Mouse (Mus musculus) thymus, postnatal 25 days (tissue): ENCODE results near the gene Anapc15.

Experiments used
- DNase-seq: peaks from one replicate; pipeline ENCODE4 v3.0.0; 2022

Anapc15 gene

GRCm38 (mm10) chr7:101863415-101863814 is at the start of gene Anapc15:
Anapc15 (plus strand) TSS chr7:101863715.
- DNase-seq, result no peak

DNA sequence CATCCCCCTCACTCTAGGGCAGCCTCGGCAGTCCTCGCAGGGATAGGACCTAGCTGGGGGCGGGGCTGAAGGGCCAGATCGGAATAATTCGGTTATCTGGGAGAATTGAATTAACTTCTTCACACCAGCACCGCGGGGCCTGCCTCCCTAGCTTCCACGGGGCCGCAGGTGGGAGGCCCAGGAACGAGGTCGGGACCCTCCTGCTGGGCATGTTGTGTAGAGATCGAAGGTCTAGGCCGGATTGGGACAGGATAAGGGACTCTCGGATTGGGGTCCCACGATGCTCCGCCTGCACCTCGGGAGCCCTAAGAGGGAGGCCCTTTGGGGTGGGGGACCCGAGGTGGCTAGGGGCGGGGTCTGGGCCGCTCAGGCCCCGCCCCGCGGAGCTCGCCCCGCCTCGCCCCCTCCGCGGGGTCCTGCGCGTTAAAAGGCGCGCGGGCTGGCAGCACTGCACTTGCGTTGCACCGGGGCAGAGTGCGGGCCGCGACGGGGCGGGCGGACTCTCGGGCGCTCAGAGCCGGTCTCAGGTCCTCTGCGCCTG is 45.6 kb upstream of the Anapc15 start, which contains the start of gene Phox2a:
Gene Phox2a (plus strand): TSS at position 453 of the 541 bp plus-strand sequence.
- no peak for DNase-seq

DNA sequence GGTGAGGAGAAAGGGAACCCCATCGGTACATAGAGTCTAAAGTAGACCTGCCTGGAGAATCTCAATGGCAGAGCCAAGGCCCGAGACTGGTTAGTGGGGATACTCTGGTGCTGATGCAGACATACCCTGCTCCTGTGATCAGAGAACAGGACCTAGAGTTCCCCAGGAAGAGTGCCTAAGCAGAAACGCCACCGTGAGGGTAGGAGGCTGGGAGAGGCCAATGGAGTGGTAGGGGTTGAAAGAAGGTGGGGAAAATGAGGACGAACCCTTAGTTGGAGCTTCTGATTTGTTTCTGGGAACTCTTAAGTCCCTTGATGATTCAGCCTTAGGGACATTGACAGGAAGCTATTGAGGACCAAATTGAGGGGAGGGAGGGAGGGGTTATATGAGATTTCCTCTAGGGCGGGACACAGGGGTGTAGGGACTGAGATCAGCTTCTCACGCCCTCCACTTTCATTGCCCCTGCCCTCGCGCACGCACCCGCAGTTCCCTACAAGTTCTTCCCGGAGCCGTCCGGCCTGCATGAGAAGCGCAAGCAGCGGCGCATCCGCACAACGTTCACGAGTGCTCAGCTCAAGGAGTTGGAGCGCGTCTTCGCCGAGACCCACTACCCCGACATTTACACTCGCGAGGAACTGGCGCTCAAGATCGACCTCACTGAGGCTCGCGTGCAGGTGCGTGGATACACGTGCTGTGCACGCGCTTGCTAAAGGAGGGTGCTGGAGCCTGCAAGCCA is 43.1 kb upstream of the Anapc15 start:
- DNase-seq, result peak; percentile 12

GRCm38 (mm10) chr7:101821571-101822501 is 41.7 kb upstream of the Anapc15 start:
- DNase-seq, result peak; percentile 21

DNA sequence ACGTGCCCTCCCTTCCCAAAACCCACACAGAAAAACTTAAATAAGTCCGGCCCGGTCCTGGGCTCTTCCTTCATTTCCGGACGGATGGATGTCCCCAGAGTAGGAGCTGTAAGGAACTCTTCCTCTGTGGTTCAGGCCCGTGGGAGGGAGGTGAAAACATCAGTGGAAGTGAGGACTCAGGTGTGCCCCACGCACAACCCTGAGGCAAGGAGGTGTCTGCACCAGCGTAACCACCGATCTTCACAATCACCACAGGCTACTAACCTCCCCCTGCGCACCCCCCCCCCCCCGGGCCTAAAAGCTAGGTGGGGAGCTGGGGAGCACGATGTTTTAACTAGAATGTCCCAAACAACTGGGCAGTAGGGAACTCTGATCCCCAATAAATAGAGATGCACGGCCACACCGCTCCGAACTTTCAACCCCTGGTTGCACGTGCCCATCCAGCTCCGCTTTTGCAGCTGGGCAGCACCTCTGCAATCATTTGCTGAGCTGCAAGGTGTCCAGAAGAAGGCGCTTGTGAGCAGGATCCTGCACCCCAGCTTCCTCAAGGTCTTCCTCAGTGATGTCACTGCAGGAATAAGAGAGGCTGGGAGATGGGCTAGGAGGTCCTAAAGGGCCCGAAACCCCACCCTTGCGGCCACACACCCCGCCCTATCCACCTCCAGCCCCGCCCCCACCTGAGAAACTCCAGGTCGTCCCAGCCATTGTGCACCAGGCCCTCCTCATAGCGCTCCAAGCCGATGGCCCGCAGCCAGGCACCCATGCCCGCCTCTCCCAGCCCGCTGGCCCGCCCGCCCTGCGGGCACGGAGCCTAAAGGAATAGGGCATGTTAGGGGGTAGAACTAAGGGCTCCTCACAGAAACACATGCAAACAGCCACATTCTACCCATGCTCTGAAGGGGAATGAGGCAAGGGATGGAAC is 40.4 kb upstream of the Anapc15 start:
- DNase-seq, result no peak

DNA sequence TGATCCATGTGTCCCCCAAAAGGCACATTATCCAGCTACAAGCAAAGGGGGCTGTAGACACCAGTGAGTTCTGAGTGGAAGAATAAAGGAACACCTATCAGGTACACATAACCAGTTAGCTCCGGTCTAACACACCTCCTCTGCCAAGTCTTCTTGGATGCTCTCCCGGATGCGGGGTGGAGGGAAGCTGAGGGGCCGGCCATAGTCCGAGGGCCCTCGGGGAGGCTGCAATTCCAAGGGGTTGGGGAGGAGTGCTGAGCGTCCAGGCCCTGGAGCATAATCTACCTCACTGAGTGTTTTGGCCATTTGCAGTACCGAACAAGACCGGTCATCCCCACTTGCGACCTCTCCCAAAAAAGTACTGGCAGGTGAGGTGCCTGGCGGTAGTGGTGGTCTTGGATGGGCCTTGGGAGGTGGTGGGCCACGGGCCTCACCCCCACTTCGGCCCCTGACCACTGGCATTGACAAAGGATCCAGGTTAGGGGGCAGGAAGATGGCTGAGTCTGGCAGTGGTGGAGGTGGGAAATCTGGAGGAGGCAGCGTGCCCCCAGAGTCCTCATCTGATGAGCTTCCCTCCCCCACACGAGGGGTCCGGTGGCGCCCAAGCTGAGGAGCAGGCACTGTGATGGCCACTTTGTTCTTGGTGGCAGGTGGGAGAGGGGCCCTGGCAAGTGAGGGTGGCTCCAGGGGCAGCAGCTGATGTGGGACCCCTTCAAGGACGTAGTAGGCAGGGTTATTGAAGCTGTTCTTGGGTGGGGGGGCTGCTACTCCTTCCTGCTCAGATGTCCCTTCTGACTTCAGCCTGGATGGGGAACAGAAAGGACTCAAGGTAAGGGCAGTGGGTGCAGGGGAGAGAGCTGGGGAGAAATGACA is 39.5 kb upstream of the Anapc15 start:
- no peak for DNase-seq

GRCm38 (mm10) chr7:101830373-101830772 is 33.1 kb upstream of the Anapc15 start:
- DNase-seq, result no peak

DNA sequence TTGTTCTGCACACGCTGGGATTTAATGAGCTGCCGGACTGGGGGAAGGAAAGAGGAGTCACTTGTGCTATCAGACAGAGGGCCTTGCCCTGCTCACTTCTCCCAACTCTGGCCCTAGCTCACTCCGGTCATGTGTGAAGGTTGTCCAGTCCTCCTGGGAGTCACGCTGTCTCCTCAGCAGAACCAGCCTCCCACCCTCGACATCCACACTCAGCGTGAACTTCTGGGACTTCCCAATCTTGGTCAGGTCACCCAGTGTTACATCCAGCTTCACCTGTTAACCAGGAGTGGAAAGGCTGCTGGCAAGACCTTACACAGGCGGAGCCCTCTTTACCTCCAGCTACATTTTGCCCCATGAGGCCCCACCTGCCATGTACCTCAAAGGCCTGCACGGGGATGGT is 32.1 kb upstream of the Anapc15 start:
- no peak for DNase-seq

GRCm38 (mm10) chr7:101832372-101832771 is 31.1 kb upstream of the Anapc15 start:
- no peak for DNase-seq

- DNase-seq, result no peak
These were observed 30.2 kb upstream of the Anapc15 start for GRCm38 (mm10) chr7:101833352-101833751.

DNA sequence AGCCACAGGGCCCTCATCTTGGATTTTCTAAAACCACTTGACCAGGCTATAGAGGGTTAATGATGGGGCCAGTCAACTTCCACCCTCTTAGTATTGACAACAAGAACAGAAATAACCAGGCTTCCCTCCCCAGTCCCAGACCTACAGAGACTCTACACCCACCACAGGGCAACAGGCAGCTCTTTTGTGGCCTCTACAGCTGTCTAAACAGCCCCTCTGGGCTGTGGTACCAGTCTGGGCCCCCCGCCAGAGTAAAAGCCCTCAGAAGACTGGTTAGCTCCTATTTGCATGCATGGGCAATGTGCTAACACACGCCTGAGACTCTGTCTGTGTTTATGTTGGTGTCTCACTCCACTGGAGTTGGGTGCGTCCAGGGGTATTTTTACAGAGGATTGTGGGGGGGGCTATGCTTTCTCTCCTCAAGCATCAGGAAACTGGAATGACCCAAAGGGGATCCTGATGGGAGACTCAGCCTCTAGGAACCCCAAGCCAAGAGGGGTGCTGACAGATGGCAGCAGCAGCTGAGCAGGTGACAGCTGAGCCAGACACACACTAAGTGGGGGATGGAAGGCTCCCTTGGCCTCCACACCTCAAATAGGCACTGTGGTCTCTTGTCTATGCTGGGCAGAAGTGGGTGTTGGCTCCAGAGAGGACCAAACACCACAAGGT is 29.5 kb upstream of the Anapc15 start:
- DNase-seq, result no peak

- DNase-seq, result no peak
These were observed 28.6 kb upstream of the Anapc15 start for GRCm38 (mm10) chr7:101834903-101835302.

- no peak for DNase-seq
These were observed 27.9 kb upstream of the Anapc15 start for GRCm38 (mm10) chr7:101835457-101836109.

- DNase-seq, result peak; percentile 62
These were observed 27.0 kb upstream of the Anapc15 start for GRCm38 (mm10) chr7:101836271-101837153.

- DNase-seq, result peak; percentile 14
These were observed 26.3 kb upstream of the Anapc15 start for GRCm38 (mm10) chr7:101837154-101837605.

DNA sequence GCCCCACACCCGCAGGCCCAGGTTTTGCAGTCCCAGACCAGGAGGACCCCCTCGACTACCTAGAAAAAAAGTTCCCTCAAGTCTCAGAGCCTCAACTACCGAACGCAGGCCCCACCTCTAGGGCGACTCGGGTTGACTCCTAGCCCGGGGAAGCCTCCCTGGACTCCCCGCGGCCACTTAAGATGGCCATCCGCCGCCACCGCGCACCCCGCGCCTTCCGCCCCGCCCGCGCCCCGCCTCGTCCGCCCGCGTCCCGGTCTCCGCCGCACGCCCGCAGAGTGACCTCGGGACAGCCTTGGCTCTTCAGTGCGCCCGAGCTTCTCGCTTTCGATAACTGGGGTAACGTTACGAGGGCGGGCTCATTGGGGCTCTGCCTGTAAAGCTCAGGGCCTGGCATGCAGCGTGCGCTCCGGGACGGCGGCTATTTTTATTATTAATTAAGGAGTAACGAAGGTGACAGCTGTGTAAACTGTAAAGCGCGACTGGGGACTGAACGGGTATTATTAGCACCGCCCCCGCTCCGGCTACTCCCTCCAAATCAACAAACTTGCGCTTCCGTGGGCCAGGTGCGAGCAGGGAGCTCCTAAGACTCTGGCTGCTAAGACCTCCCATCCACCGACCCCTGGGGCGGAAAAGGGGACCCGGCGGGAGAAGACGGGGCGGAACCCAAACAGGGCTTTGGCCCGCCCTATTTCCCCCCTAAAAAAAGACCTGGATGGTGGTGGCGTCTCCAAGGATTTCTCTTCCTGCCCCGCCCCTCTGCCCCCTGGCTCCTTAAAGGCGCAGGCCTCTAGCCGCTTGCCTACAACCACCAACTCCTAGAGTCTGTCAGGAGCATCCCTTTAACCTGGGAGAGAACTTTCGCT is 25.7 kb upstream of the Anapc15 start, which contains the start of gene Inppl1:
Gene Inppl1 (minus strand): TSS at position 624 of the 866 bp plus-strand sequence.
- DNase-seq, result peak; percentile 23

DNA sequence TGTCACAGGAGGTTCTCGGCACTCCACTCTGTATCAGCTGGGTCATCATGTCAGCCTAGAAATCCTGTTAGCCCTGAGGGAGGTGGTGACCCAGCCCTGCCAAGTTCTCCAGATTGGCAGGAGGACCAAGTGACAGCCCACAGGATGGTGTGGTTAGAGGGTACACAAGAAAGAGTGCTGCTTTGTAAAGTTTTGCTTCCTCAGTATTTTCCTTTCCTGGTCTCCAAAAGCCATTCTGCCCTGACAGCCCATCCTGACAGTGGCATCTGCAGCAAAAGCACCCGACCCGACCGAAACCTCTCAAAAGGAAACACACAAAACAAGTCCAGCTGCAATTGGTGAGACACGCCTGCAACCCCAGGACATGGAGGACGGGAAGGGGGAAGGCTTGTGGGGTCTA is 19.3 kb upstream of the Anapc15 start:
- DNase-seq, result no peak

GRCm38 (mm10) chr7:101847934-101848333 is 15.6 kb upstream of the Anapc15 start:
- DNase-seq, result no peak
